19 mouse cellular contexts compared by ENCODE assay signal in genomic region chr10:96575338-96575737, GRCm38 (mm10).
"Had no signal": no experiment of that assay in that cellular context is flagged by ENCODE, and none has a peak within 500 bp of the region (broad histone marks: within the 10 kb centered on the region; RNA-seq: fewer than 3 reads in every experiment).

No protein-coding gene starts in this region.

- H3K36me3 ChIP-seq: intestine, embryonic 15.5 days; kidney, embryonic 15.5 days; liver, embryonic 13.5 days; midbrain, embryonic 10.5 days; midbrain, embryonic 15.5 days; neural tube, embryonic 13.5 days had no signal

- H3K9me3 ChIP-seq: intestine, embryonic 15.5 days; kidney, embryonic 15.5 days; liver, embryonic 13.5 days; midbrain, embryonic 10.5 days; midbrain, embryonic 15.5 days; neural tube, embryonic 13.5 days had no signal

- H3K4me3 ChIP-seq: intestine, embryonic 15.5 days; kidney, embryonic 15.5 days; left cerebral cortex, adult 2 months; liver, embryonic 13.5 days; midbrain, embryonic 10.5 days; midbrain, embryonic 15.5 days; myocyte; neural tube, embryonic 13.5 days had no signal

- H3K4me1 ChIP-seq: intestine, embryonic 15.5 days; liver, embryonic 13.5 days; neural tube, embryonic 13.5 days had no signal

- H3K4me2 ChIP-seq: intestine, embryonic 15.5 days; kidney, embryonic 15.5 days; liver, embryonic 13.5 days; midbrain, embryonic 15.5 days; neural tube, embryonic 13.5 days had no signal

- H3K27me3 ChIP-seq: intestine, embryonic 15.5 days; kidney, embryonic 15.5 days; liver, embryonic 13.5 days; midbrain, embryonic 15.5 days; neural tube, embryonic 13.5 days had no signal

- ATAC-seq: midbrain, embryonic 15.5 days had no signal

- H3K9ac ChIP-seq: intestine, embryonic 15.5 days; kidney, embryonic 15.5 days; liver, embryonic 13.5 days; midbrain, embryonic 15.5 days; neural tube, embryonic 13.5 days had no signal

- DNase-seq: kidney, adult 11 months; kidney, adult 8-10 months; kidney, postnatal 10 days; kidney, postnatal 4 days; layer of hippocampus, postnatal 36 days; liver, embryonic 13.5 days; lung, adult 2 months; lung, postnatal 14 days; lung, postnatal 4 days; retina, postnatal 1 day; right cerebral cortex, postnatal 25 days; thymus, adult 18-20 months had no signal

- H3K27ac ChIP-seq: intestine, embryonic 15.5 days; kidney, embryonic 15.5 days; left cerebral cortex, adult 2 months; liver, embryonic 13.5 days; midbrain, embryonic 10.5 days; midbrain, embryonic 15.5 days; neural tube, embryonic 13.5 days had no signal
